Mouse (Mus musculus) ES-Bruce4 (cell line): ENCODE data around the gene Stat3. TPM values are rescaled to one million over a fixed set of nuclear protein-coding genes. Genes with fewer than 3 reads are reported as not detected.

Experiments used
- H3K27ac ChIP-seq: 2 replicates; pipeline ENCODE4 v1.5.1; 2012; ENCODE audit warnings: low read length, inconsistent platforms; ENCODE audit not compliant: insufficient read depth
- H3K27me3 ChIP-seq: 2 replicates; pipeline ENCODE4 v1.6.1; 2012; ENCODE audit warnings: mild to moderate bottlenecking, low read length, inconsistent platforms; ENCODE audit not compliant: control insufficient read depth, poor library complexity, insufficient read depth, severe bottlenecking
- H3K36me3 ChIP-seq: 2 replicates; pipeline ENCODE4 v1.6.1; 2012; ENCODE audit warnings: inconsistent platforms, mild to moderate bottlenecking, low read length, moderate library complexity; ENCODE audit not compliant: control insufficient read depth, poor library complexity, insufficient read depth, severe bottlenecking
- H3K4me1 ChIP-seq: one replicate; pipeline ENCODE4 v1.8.1; 2011; ENCODE audit warnings: low read length; ENCODE audit not compliant: control insufficient read depth, insufficient read depth
- H3K4me3 ChIP-seq: 2 replicates; pipeline ENCODE4 v1.5.1; 2011; ENCODE audit warnings: low read depth, mild to moderate bottlenecking, low read length
- H3K9ac ChIP-seq: 2 replicates; pipeline ENCODE4 v1.6.1; 2012; ENCODE audit warnings: low read depth, mild to moderate bottlenecking, inconsistent platforms; ENCODE audit not compliant: poor library complexity, severe bottlenecking
- H3K9me3 ChIP-seq: replicated peaks from 2 replicates; pipeline ENCODE4 v1.6.1; 2012; ENCODE audit warnings: mild to moderate bottlenecking, low read length, inconsistent platforms; ENCODE audit not compliant: control insufficient read depth, poor library complexity, insufficient read depth, severe bottlenecking
- CTCF ChIP-seq: IDR thresholded peaks from one replicate; pipeline ENCODE4 v1.8.1; 2011; ENCODE audit warnings: low read depth, low read length
- EP300 ChIP-seq: IDR thresholded peaks from 2 replicates; pipeline ENCODE4 v1.6.1; 2011; ENCODE audit warnings: low read depth, low read length; ENCODE audit not compliant: insufficient read depth
- POLR2A ChIP-seq: IDR thresholded peaks from one replicate; pipeline ENCODE4 v1.8.1; 2011; ENCODE audit warnings: low read length; ENCODE audit not compliant: insufficient read depth
- polyA plus RNA-seq: library from polyadenylated mRNA; stranded (reverse); fragments of >200 nt; gene quantifications from 2 replicates; pipeline ENCODE4 v1.2.4, GENCODE M21; 2011; ENCODE audit warnings: low read depth; ENCODE audit not compliant: missing spikeins, insufficient read depth, insufficient read length

Stat3 gene
- polyA plus RNA-seq, 1 experiment, result 39.8 TPM

GRCm38 (mm10) chr11:100967376-100967775, 28.0 kb upstream of the Stat3 start:
- TF ChIP-seq POLR2A, result no peak
- TF ChIP-seq CTCF, result no peak
- TF ChIP-seq EP300, result no peak
- H3K36me3 ChIP-seq, result no peaks in the 10 kb centered on the region
- no peak overlapping the region for H3K9ac ChIP-seq
- H3K27me3 ChIP-seq, result peaks cover 4% of the 10 kb centered on the region; the same call in 1 of the 2 replicates
- peaks cover 7% of the 10 kb centered on the region for H3K4me1 ChIP-seq
- no peak overlapping the region for H3K4me3 ChIP-seq
- H3K9me3 ChIP-seq, result no peaks in the 10 kb centered on the region
- H3K27ac ChIP-seq, result no peak overlapping the region

DNA sequence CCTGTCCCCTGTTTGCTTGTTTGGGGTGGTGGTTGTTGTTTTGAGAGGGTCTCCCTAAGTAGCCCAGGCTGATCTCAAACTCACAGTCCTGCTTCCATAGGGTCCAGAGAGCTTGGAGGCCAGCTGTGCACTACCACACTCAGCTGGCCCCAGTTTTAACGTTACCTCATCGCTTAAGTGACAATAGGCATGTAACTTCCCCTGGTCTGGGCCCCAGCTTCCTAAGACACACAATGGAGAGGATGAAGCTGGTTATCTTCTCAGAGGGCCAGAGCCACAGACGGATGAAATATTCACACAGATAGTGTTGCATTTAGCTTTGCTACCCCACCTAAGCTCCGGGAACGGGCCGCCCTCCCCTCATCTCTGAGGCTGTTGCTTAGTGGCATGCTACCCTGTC, 26.4 kb upstream of the Stat3 start:
- Histone ChIP-seq H3K9me3 (no peaks in the 10 kb centered on the region), H3K36me3 (no peaks in the 10 kb centered on the region), H3K27ac (no peak overlapping the region), H3K4me1 (peaks cover 7% of the 10 kb centered on the region), H3K4me3 (no peak overlapping the region), H3K9ac (no peak overlapping the region), H3K27me3 (no peaks in the 10 kb centered on the region; the same call in 1 of the 2 replicates)
- TF ChIP-seq EP300 (no peak), POLR2A (no peak), CTCF (no peak)

DNA sequence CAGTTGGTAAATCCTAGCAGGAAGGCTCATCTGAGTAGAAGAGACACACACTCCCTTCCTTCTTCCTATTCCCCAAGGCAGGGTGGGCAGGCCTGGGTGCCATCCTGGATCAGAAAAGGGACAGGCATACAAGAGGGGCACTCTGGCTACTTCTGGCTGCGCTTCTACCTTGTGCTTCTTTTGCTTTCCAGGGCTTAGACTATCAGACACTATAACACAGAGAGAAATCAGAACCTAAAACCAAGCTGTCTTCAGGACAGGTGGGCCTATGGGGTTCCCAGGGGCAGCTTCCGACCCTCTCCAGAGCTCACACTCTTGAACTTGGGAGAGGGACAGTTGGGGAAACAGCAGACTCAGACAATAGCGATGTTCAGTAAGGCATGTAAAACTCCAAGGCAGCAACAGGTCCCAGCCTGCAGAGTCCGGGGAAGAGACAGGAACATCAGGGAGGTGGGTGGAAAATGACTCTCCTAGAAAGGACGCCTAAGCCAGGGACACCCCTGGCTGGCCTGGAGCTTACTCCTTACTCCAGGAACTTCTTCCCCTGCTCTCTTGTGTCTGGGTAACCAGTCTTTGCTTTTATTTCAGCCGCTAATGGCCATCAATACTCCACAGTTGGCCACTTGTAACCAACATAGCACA, 25.7 kb upstream of the Stat3 start:
- H3K27ac ChIP-seq, result no peak overlapping the region
- no peak overlapping the region for H3K4me3 ChIP-seq
- no peaks in the 10 kb centered on the region; the same call in 1 of the 2 replicates for H3K27me3 ChIP-seq
- H3K36me3 ChIP-seq, result no peaks in the 10 kb centered on the region
- no peaks in the 10 kb centered on the region for H3K9me3 ChIP-seq
- peaks cover 7% of the 10 kb centered on the region for H3K4me1 ChIP-seq
- H3K9ac ChIP-seq, result no peak overlapping the region
- no peak for TF ChIP-seq POLR2A
- TF ChIP-seq CTCF, result no peak
- TF ChIP-seq EP300, result no peak

DNA sequence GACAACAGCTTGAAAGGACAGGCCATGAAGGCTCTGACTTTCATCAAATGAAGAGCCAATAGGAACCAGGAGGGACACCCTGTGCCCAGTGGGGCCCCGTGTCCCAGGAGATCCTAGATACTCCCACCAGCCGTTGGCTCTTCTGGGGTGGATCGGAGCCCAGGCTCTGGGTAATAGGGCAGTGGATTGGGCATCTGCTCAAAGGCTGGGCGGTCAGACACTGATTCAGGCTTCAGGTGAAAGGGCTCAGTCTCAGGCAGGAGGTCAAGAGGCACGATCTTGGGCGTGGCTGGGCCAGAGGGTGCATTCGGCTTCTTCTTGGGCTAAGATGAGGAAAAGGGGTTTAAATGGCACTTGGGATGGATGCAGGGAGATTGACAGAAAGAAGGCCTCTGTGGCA, 24.8 kb upstream of the Stat3 start:
- H3K9ac ChIP-seq, result no peak overlapping the region
- TF ChIP-seq POLR2A, result no peak
- TF ChIP-seq EP300, result no peak
- TF ChIP-seq CTCF, result no peak
- H3K27ac ChIP-seq, result no peak overlapping the region
- H3K36me3 ChIP-seq, result no peaks in the 10 kb centered on the region
- H3K4me3 ChIP-seq, result no peak overlapping the region
- H3K27me3 ChIP-seq, result no peaks in the 10 kb centered on the region; the same call in 1 of the 2 replicates
- no peaks in the 10 kb centered on the region for H3K9me3 ChIP-seq
- peaks cover 7% of the 10 kb centered on the region for H3K4me1 ChIP-seq

- no peaks in the 10 kb centered on the region for H3K9me3 ChIP-seq
- TF ChIP-seq CTCF, result no peak
- no peak for TF ChIP-seq POLR2A
- TF ChIP-seq EP300, result no peak
- H3K4me3 ChIP-seq, result no peak overlapping the region
- peaks cover 5% of the 10 kb centered on the region for H3K4me1 ChIP-seq
- H3K27me3 ChIP-seq, result no peaks in the 10 kb centered on the region
- H3K9ac ChIP-seq, result no peak overlapping the region
- H3K36me3 ChIP-seq, result no peaks in the 10 kb centered on the region
- no peak overlapping the region for H3K27ac ChIP-seq
Observed at GRCm38 (mm10) chr11:100963647-100964046, 24.3 kb upstream of the Stat3 start.

DNA sequence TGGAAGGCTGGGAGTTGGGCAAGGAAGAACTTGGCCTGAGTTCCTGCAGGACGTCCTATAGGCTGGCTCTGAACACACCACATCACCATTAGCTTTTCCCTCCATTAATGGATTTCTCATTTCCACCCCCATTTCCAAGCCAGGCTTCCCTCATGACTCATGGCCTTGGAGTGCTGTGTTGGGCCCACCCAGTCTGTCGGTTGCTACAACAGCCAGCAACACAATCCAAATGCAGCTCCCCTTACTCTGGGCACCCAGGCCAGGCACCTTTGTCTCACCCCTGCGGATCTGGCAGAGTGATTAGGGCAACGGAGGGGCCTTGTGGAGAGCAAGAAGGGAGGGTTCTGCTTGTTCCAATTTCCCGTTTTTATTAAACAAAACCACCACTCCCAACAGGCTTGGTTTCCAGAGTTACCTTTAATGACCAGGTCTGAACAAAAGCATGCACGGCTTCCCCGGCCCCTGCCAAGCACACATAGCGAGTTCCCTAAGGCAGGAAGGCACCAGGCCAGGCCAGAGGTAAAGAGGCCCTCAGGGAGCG, 23.1 kb upstream of the Stat3 start:
- Histone ChIP-seq H3K27me3 (no peaks in the 10 kb centered on the region), H3K4me3 (no peak overlapping the region), H3K9me3 (no peaks in the 10 kb centered on the region), H3K36me3 (no peaks in the 10 kb centered on the region), H3K9ac (no peak overlapping the region), H3K4me1 (peaks cover 5% of the 10 kb centered on the region), H3K27ac (no peak overlapping the region)
- TF ChIP-seq EP300 (no peak), CTCF (no peak), POLR2A (no peak)
